Mouse (Mus musculus): ENCODE data around the gene Lin37. TPM values are rescaled to one million over a fixed set of nuclear protein-coding genes. Genes with fewer than 3 reads are reported as not detected.

Gene Lin37
- 24.8 TPM for polyA plus RNA-seq (2014; fragmentation: Illumina TruSeq; extraction: RNeasy Lipid Tissue Mini Kit (QIAGEN cat#74804); ENCODE audit: insufficient read depth, low read depth, low replicate concordance)

GRCm38 (mm10) chr7:30559443-30559954 is at the start of gene Lin37:
TSS of gene Lin37 (minus strand) at chr7:30559838.

GRCm38 (mm10) chr7:30598786-30599185 is 39.1 kb upstream of the Lin37 start, which contains the start of gene Zbtb32:
TSS of gene Zbtb32 (minus strand) at chr7:30598909.

GRCm38 (mm10) chr7:30588676-30589434 is 29.2 kb upstream of the Lin37 start, which contains the start of gene Kmt2b:
TSS of gene Kmt2b (minus strand) at chr7:30588726.

GRCm38 (mm10) chr7:30564970-30565571 is 5.4 kb upstream of the Lin37 start, which contains the start of gene Igflr1:
TSS of gene Igflr1 (plus strand) at chr7:30565427.

GRCm38 (mm10) chr7:30563117-30563905 is 3.7 kb upstream of the Lin37 start, which contains the start of the genes U2af1l4, Gm49396 and Psenen:
TSS of gene U2af1l4 (plus strand) at chr7:30563301.
TSS of gene Gm49396 (plus strand) at chr7:30563344.
TSS of gene Psenen (minus strand) at chr7:30563627.

GRCm38 (mm10) chr7:30552102-30553020 is 7.3 kb downstream of the Lin37 start, which contains the start of the genes Hspb6 and Proser3:
TSS of gene Hspb6 (plus strand) at chr7:30552178.
TSS of gene Proser3 (minus strand) at chr7:30552299.

GRCm38 (mm10) chr7:30534633-30535577 is 24.7 kb downstream of the Lin37 start, which contains the start of gene Arhgap33:
TSS of gene Arhgap33 (minus strand) at chr7:30535060.

Other genes with a start within 250 kb of the Lin37 start
- 3.2 TPM for gene Syne4, start 245.0 kb downstream of the Lin37 start, polyA plus RNA-seq (2014; fragmentation: Illumina TruSeq; extraction: RNeasy Lipid Tissue Mini Kit (QIAGEN cat#74804); ENCODE audit: insufficient read depth, low read depth, low replicate concordance)
- gene E130208F15Rik, start 238.1 kb downstream of the Lin37 start, polyA plus RNA-seq (2014; fragmentation: Illumina TruSeq; extraction: RNeasy Lipid Tissue Mini Kit (QIAGEN cat#74804); ENCODE audit: insufficient read depth, low read depth, low replicate concordance), result 0.27 TPM
- gene Sdhaf1, start 235.9 kb downstream of the Lin37 start, polyA plus RNA-seq (2014; fragmentation: Illumina TruSeq; extraction: RNeasy Lipid Tissue Mini Kit (QIAGEN cat#74804); ENCODE audit: insufficient read depth, low read depth, low replicate concordance), result 9.9 TPM
- gene Lrfn3, start 197.1 kb downstream of the Lin37 start, polyA plus RNA-seq (2014; fragmentation: Illumina TruSeq; extraction: RNeasy Lipid Tissue Mini Kit (QIAGEN cat#74804); ENCODE audit: insufficient read depth, low read depth, low replicate concordance), result 2.7 TPM
- 345 TPM for gene Tyrobp, start 146.1 kb downstream of the Lin37 start, polyA plus RNA-seq (2014; fragmentation: Illumina TruSeq; extraction: RNeasy Lipid Tissue Mini Kit (QIAGEN cat#74804); ENCODE audit: insufficient read depth, low read depth, low replicate concordance)
- gene Hcst, start 140.0 kb downstream of the Lin37 start, polyA plus RNA-seq (2014; fragmentation: Illumina TruSeq; extraction: RNeasy Lipid Tissue Mini Kit (QIAGEN cat#74804); ENCODE audit: insufficient read depth, low read depth, low replicate concordance), result 19.1 TPM
- 3.7 TPM for gene Nfkbid, start 138.1 kb downstream of the Lin37 start, polyA plus RNA-seq (2014; fragmentation: Illumina TruSeq; extraction: RNeasy Lipid Tissue Mini Kit (QIAGEN cat#74804); ENCODE audit: insufficient read depth, low read depth, low replicate concordance)
- gene Aplp1, start 114.3 kb downstream of the Lin37 start, polyA plus RNA-seq (2014; fragmentation: Illumina TruSeq; extraction: RNeasy Lipid Tissue Mini Kit (QIAGEN cat#74804); ENCODE audit: insufficient read depth, low read depth, low replicate concordance), result 5.0 TPM
- not detected for gene Kirrel2, start 102.1 kb downstream of the Lin37 start, polyA plus RNA-seq (2014; fragmentation: Illumina TruSeq; extraction: RNeasy Lipid Tissue Mini Kit (QIAGEN cat#74804); ENCODE audit: insufficient read depth, low read depth, low replicate concordance)
- gene Nphs1, start 101.5 kb downstream of the Lin37 start, polyA plus RNA-seq (2014; fragmentation: Illumina TruSeq; extraction: RNeasy Lipid Tissue Mini Kit (QIAGEN cat#74804); ENCODE audit: insufficient read depth, low read depth, low replicate concordance), result not detected
- not detected for gene Prodh2, start 66.2 kb downstream of the Lin37 start, polyA plus RNA-seq (2014; fragmentation: Illumina TruSeq; extraction: RNeasy Lipid Tissue Mini Kit (QIAGEN cat#74804); ENCODE audit: insufficient read depth, low read depth, low replicate concordance)
- 1.8 TPM for gene Arhgap33, start 24.8 kb downstream of the Lin37 start, polyA plus RNA-seq (2014; fragmentation: Illumina TruSeq; extraction: RNeasy Lipid Tissue Mini Kit (QIAGEN cat#74804); ENCODE audit: insufficient read depth, low read depth, low replicate concordance)
- gene Hspb6, start 7.7 kb downstream of the Lin37 start, polyA plus RNA-seq (2014; fragmentation: Illumina TruSeq; extraction: RNeasy Lipid Tissue Mini Kit (QIAGEN cat#74804); ENCODE audit: insufficient read depth, low read depth, low replicate concordance), result 15.7 TPM
- 3.8 TPM for gene Proser3, start 7.5 kb downstream of the Lin37 start, polyA plus RNA-seq (2014; fragmentation: Illumina TruSeq; extraction: RNeasy Lipid Tissue Mini Kit (QIAGEN cat#74804); ENCODE audit: insufficient read depth, low read depth, low replicate concordance)
- gene U2af1l4, start 3.5 kb upstream of the Lin37 start, polyA plus RNA-seq (2014; fragmentation: Illumina TruSeq; extraction: RNeasy Lipid Tissue Mini Kit (QIAGEN cat#74804); ENCODE audit: insufficient read depth, low read depth, low replicate concordance), result 48.6 TPM
- 3.4 TPM for gene Gm49396, start 3.5 kb upstream of the Lin37 start, polyA plus RNA-seq (2014; fragmentation: Illumina TruSeq; extraction: RNeasy Lipid Tissue Mini Kit (QIAGEN cat#74804); ENCODE audit: insufficient read depth, low read depth, low replicate concordance)
- 190 TPM for gene Psenen, start 3.8 kb upstream of the Lin37 start, polyA plus RNA-seq (2014; fragmentation: Illumina TruSeq; extraction: RNeasy Lipid Tissue Mini Kit (QIAGEN cat#74804); ENCODE audit: insufficient read depth, low read depth, low replicate concordance)
- gene Igflr1, start 5.6 kb upstream of the Lin37 start, polyA plus RNA-seq (2014; fragmentation: Illumina TruSeq; extraction: RNeasy Lipid Tissue Mini Kit (QIAGEN cat#74804); ENCODE audit: insufficient read depth, low read depth, low replicate concordance), result 8.4 TPM
- 8.2 TPM for gene Kmt2b, start 28.9 kb upstream of the Lin37 start, polyA plus RNA-seq (2014; fragmentation: Illumina TruSeq; extraction: RNeasy Lipid Tissue Mini Kit (QIAGEN cat#74804); ENCODE audit: insufficient read depth, low read depth, low replicate concordance)
- 2.5 TPM for gene Zbtb32, start 39.1 kb upstream of the Lin37 start, polyA plus RNA-seq (2014; fragmentation: Illumina TruSeq; extraction: RNeasy Lipid Tissue Mini Kit (QIAGEN cat#74804); ENCODE audit: insufficient read depth, low read depth, low replicate concordance)
- 2.1 TPM for gene Upk1a, start 53.0 kb upstream of the Lin37 start, polyA plus RNA-seq (2014; fragmentation: Illumina TruSeq; extraction: RNeasy Lipid Tissue Mini Kit (QIAGEN cat#74804); ENCODE audit: insufficient read depth, low read depth, low replicate concordance)
- gene Cox6b1, start 66.3 kb upstream of the Lin37 start, polyA plus RNA-seq (2014; fragmentation: Illumina TruSeq; extraction: RNeasy Lipid Tissue Mini Kit (QIAGEN cat#74804); ENCODE audit: insufficient read depth, low read depth, low replicate concordance), result 694 TPM
- gene Etv2, start 76.0 kb upstream of the Lin37 start, polyA plus RNA-seq (2014; fragmentation: Illumina TruSeq; extraction: RNeasy Lipid Tissue Mini Kit (QIAGEN cat#74804); ENCODE audit: insufficient read depth, low read depth, low replicate concordance), result not detected
- gene Rbm42, start 90.5 kb upstream of the Lin37 start, polyA plus RNA-seq (2014; fragmentation: Illumina TruSeq; extraction: RNeasy Lipid Tissue Mini Kit (QIAGEN cat#74804); ENCODE audit: insufficient read depth, low read depth, low replicate concordance), result 62.6 TPM
- 7.4 TPM for gene Haus5, start 105.2 kb upstream of the Lin37 start, polyA plus RNA-seq (2014; fragmentation: Illumina TruSeq; extraction: RNeasy Lipid Tissue Mini Kit (QIAGEN cat#74804); ENCODE audit: insufficient read depth, low read depth, low replicate concordance)
- not detected for gene Pmis2, start 111.8 kb upstream of the Lin37 start, polyA plus RNA-seq (2014; fragmentation: Illumina TruSeq; extraction: RNeasy Lipid Tissue Mini Kit (QIAGEN cat#74804); ENCODE audit: insufficient read depth, low read depth, low replicate concordance)
- gene 2200002J24Rik, start 139.1 kb upstream of the Lin37 start, polyA plus RNA-seq (2014; fragmentation: Illumina TruSeq; extraction: RNeasy Lipid Tissue Mini Kit (QIAGEN cat#74804); ENCODE audit: insufficient read depth, low read depth, low replicate concordance), result not detected
- gene Atp4a, start 152.4 kb upstream of the Lin37 start, polyA plus RNA-seq (2014; fragmentation: Illumina TruSeq; extraction: RNeasy Lipid Tissue Mini Kit (QIAGEN cat#74804); ENCODE audit: insufficient read depth, low read depth, low replicate concordance), result not detected
- 100 TPM for gene Tmem147, start 169.7 kb upstream of the Lin37 start, polyA plus RNA-seq (2014; fragmentation: Illumina TruSeq; extraction: RNeasy Lipid Tissue Mini Kit (QIAGEN cat#74804); ENCODE audit: insufficient read depth, low read depth, low replicate concordance)
- not detected for gene Gapdhs, start 183.8 kb upstream of the Lin37 start, polyA plus RNA-seq (2014; fragmentation: Illumina TruSeq; extraction: RNeasy Lipid Tissue Mini Kit (QIAGEN cat#74804); ENCODE audit: insufficient read depth, low read depth, low replicate concordance)
- 17.0 TPM for gene Sbsn, start 191.6 kb upstream of the Lin37 start, polyA plus RNA-seq (2014; fragmentation: Illumina TruSeq; extraction: RNeasy Lipid Tissue Mini Kit (QIAGEN cat#74804); ENCODE audit: insufficient read depth, low read depth, low replicate concordance)
- 66.8 TPM for gene Dmkn, start 203.9 kb upstream of the Lin37 start, polyA plus RNA-seq (2014; fragmentation: Illumina TruSeq; extraction: RNeasy Lipid Tissue Mini Kit (QIAGEN cat#74804); ENCODE audit: insufficient read depth, low read depth, low replicate concordance)
- gene Krtdap, start 228.1 kb upstream of the Lin37 start, polyA plus RNA-seq (2014; fragmentation: Illumina TruSeq; extraction: RNeasy Lipid Tissue Mini Kit (QIAGEN cat#74804); ENCODE audit: insufficient read depth, low read depth, low replicate concordance), result not detected

Measured in lung, adult 10 weeks (tissue).